Mouse (Mus musculus) mouse trophoblast stem cell (cell line): Measurements from ENCODE around the gene Kcnq5.
"Not testable (repeated sequence)": the region's sequence is repeated elsewhere in the genome, so short reads cannot be mapped to it uniquely, and the experiment has no call there.

ENCODE experiments used
- in situ Hi-C, 2 experiments: fragments of 300-500 bp; cut with MseI, MboI; formaldehyde crosslinking; loops; 2 replicates in 1 of 2; 3 replicates in 1 of 2; pipeline ENCODE4 v1.15.1; 2025

Gene Kcnq5

DNA sequence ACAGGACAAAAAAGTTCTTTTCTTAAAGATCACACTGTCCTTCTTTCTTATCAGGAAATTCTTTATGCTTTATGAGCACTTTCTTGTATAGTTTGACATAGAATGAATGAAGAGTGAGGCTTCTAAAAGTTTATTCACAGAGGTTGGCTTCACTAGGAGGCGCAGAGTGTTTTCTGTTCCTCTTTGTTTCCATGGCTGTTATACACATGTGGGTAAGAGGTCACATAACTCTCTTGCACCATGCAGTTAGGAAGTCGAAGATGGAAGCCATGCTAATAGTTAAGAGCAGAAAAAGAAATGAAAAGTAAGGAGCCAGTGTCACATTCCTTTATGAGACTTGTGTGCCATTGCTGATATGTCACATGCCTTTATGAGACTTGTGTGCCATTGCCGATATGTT is 105.3 kb downstream of the Kcnq5 start:
- in situ Hi-C loops = no loop called here

DNA sequence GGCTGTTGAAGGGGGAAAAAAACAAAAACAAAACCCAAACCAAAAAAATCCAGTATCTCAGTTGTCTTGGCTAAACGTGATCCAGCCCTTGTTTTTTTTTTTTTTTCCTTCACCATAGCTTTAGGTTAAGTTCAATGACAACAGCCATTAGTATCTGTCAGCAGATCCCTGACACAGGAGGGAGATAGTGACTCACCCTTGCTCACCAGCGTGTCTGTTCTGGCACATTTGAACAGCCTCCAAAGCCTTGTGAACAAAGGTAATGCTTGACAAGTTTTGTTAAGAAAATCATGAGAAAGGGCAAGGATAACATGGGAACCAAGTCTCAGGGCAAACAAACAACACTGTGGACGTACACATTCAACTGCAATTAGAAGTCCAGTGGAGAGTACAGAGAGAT is 123.2 kb downstream of the Kcnq5 start:
- in situ Hi-C loops = no loop called here

DNA sequence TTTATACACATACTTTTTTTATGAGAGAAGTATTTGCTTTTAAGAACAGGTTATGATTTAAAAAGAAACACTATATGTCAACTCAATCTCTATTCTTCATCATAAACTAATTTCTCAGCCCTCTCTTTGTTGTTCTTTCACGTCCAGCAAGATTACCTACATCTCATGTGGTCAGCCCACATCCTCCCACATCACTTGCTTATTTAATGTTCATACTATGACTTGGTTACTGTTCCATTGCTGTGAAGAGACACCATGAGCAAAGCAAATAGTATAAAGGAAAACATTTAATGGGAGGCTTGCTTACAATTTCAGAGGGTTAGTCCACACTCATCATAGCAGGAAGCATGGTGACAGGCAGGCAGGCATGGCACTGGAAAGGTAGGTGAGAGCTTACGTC is 124.4 kb downstream of the Kcnq5 start:
- in situ Hi-C loops = no loop called here

DNA sequence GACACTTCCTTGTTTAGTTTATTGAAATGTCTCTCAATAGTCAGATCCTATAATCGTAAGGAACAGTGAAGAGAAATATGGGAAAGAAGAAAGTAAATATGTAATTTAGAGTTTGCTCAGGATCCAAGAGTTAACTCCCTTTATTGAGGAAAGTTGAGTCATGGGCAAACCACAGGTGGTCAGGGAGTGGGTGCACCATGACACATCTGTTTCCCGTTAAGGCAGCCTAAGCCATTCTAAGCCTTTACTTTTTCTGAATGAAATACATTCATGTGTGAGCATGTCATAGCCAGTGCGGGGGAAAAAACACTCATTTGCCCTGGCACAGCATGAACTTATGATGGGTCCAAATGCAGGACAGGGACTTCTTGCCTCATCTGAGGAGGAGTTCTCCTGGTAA is 125.4 kb downstream of the Kcnq5 start:
- in situ Hi-C loops = no loop called here

DNA sequence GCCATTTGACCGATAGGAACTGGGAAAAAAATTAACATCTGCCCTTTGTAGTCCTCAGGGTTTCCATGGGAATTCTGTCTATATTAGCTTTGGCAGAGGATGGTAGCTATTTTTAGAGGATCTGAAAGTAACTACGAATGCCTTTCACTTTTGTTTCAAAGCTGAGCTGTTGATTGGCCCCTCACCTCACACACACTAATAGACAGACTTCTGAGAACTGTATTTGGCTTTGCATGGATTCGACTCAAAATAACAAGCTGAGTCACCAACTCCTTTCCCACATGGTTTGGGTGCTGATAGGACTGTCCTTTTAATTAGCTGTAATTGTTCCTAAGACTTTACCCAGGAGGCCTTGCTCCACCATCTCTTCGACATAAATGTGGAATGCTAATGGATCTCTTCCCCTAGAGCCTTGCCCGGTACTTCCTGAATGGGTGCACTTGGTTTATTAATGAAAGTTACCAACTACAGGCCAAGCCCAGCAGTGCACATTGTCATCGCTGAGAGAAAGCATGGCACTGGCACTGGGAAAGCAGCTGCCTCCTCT is 131.8 kb downstream of the Kcnq5 start:
- in situ Hi-C loops = no loop called here

DNA sequence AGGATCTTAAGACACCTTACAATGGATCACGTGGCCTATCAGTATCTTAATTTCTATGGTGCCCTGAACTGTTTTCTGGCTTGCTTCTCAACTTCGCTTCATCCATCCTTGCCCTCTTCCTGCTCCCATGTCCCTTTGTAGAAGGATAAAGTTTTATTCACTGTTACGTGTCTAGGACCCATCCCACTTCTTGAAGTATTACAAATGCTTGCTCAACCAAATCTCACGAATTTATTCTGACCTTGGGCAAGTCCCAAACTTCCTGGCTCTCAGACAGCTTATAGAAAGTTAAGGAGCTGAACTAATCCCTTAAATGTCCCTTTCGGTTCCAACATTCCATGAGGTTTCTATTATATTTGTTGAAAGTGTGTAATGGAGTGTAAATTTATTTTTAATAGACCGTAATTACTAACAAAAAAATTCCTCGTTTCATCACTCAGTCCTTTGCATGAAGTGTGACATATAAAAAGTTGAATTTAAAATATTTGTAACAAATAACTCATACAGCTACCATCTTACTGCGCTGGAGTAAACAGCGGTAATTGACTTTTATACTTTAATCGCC is 141.6 kb downstream of the Kcnq5 start:
- in situ Hi-C loops = no loop called here

DNA sequence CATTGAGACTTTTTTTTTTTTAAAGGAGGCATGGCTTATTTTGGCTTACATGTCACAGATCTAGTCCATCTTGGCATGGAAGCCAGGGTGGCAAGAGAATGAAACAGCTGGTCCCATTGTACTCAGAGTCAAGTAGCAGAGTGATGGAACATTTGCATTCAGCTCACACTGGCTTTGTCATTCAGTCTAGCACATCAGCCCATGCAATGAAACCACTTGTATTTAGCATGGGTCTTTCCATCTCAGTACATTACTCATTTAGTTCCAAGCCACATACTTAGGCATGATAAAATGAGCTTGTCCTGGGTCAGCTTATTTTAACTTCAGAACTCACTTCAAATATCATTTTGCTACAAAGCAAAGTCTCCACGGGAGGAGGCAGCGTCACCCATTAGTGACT is 156.7 kb downstream of the Kcnq5 start:
- in situ Hi-C loops = no loop called here

DNA sequence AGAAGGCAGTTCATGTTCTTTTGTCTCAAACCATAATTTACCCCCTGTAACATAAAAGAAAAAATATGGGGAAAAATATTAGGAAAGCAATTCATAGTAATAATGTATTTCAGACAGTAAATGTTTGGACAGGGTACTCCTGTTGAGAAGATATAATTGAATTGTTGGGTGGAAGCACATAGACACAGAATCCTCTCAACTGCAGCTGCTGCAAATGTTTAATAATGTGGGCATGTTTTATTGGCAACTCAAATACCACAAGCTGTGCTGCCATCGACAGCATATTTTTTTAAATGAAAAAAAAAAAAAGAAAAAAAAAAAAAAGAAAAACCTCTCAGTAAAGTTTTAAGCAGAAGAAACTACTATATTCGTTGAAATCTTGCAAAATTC is 157.3 kb downstream of the Kcnq5 start:
- in situ Hi-C loops = no loop called here

DNA sequence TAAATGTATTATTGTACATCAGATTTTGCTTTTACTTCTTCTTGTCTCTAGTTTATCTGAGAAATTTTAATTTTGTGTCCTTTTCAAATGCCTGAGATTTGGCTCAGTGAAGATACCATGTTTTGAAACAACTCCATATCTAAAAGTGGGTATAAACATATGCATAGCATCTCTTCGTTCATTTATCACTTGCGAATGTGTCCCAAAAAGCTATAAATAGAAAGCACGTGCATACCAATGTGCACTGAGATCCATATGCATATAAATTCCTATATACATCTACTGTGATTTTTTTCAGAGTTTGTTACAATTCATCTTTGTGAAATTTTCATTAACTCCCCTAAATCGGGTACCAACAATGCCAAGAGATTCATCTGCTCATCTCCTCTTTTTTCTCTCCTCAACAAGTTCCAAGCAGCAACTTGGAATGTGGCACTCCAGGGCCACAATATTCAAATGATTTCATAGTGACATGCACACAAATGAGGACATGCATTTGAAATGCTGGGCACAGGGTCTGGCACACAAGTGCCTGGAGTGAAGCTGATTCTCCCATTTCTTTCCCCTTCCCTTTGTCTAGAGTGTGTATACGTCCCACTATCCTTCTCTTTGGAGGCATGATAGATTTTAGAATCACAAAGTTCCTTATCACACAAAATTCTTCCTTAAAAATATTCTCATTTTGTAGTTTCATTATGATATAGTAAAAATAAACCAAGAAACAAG is 157.8 kb downstream of the Kcnq5 start:
- in situ Hi-C loops = no loop called here

DNA sequence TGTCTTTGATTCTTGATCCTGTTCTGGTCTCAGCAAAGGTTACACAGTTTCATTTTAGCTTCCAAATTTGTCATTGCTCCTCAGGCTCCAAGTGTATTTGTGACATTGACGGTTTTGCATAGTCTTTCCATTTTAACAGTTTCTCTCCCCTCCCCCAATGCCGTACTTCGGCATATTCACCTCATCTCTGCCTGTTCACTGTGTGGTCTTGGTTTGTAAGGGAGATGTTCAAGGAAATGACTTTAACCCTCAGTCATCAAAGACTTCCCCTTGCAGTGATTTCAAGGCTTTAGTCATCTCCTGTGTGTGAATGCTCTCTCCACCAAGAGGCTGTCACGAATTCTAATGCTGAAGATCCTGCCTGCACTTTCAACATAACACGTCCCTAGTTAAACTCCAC is 181.0 kb downstream of the Kcnq5 start:
- in situ Hi-C loops = no loop called here

DNA sequence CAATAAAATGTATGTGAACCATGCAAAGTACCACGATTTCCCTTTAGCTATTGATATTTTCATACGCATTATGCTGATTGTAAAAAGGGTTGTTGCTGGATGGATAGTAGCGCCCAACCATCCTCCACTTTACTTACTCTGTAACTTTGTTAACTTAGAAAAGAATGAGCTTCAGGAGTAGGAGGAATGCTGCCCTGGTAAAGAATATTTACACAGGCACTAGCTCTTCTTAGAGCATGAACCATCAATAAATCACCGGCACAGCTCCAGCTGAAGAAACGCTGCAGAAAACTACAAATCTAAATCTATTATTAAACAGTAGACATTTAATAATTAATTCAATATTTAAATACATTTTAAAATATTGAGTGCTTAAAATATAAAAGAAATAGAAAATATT is 184.2 kb downstream of the Kcnq5 start:
- in situ Hi-C loops = no loop called here

DNA sequence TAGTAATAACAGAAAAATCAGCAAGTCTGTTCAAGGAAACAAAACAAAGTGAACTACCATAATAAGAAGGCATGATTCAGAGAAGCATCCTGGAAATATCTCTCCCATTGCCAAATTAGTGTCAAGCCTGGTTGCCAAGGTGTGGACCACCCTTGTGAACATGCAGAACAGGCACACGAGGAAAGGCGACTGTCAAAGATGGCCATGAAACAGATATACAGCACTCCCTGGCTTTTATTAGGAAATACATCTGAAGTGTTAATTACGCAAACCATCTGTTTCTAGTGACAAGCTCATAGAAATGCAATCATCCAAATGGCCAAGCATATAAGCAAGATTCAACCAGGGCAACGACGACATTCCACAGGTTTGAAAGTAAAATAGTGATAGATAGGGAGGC is 187.8 kb downstream of the Kcnq5 start:
- in situ Hi-C loops = no loop called here

DNA sequence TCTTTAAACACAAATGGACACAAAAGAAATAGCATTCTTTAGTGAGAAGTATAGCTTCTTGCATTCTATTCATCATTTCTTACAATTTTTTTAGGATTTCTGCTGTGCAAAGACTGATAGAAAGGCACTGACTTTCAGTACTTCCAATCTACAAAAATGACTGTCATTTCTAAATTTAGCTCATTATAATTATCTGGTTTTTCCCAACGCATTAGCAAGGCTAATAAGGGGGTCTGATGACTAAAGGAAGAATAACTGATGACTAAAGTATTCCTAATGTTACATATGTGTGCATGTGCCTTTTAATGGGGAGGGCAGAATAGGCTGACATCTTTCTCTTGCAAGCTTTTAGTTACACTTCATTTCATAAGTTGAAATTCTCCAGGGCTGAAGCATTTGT is 191.2 kb downstream of the Kcnq5 start:
- in situ Hi-C loops = no loop called here

DNA sequence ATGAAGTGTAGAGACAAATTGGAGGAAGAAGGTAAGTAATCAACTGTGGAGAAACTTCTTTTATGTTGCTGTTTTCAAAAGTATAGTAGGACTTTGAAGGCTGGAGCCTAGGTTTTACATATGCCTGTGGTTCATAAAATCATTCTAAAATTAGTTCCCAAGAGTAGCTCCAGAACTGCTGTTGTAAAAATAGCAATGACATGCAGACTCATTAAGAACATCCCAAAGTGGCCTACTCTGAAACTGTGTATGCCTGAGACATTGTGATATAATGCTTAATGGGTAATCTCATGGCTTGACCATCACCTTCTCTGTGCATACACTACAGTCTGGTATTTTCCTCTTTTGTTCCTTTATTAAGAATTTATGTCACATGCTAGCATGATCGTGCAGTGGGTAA is 212.4 kb downstream of the Kcnq5 start:
- in situ Hi-C loops = no loop called here

DNA sequence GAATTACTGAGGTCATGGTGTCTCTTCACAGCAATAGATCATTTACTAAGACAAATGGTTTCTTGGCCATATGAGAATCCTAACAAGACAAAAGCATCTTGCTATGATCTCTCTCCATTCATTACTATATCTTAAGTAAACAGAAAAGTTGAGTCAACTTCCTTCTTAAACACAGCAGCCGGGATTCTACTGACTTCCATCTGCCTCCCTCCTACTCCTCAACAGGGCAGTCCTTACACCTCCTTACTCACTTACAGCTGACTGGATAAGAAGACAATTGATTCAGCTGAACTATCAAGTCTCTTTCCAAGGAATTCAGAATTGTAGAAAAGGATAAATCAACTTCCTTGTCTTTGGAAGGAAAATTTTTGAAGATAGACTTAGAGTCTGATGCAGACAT is 232.6 kb downstream of the Kcnq5 start:
- in situ Hi-C loops = no loop called here

DNA sequence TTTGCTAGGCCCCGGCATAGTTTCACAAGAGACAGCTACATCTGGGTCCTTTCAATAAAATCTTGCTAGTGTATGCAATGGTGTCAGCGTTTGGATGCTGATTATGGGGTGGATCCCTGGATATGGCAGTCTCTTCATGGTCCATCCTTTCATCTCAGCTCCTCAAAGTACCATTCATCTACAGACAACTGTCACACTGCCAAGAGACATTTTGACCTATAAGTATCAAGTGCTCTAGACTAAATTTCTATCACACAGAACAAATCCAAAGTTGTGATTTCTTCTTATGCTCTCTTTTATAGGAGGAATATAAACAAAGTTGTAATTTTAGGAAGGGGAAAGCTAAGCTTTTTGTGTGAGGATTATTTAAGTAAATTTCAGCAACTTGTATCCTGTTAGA is 238.5 kb downstream of the Kcnq5 start:
- in situ Hi-C loops = not testable (repeated sequence)

DNA sequence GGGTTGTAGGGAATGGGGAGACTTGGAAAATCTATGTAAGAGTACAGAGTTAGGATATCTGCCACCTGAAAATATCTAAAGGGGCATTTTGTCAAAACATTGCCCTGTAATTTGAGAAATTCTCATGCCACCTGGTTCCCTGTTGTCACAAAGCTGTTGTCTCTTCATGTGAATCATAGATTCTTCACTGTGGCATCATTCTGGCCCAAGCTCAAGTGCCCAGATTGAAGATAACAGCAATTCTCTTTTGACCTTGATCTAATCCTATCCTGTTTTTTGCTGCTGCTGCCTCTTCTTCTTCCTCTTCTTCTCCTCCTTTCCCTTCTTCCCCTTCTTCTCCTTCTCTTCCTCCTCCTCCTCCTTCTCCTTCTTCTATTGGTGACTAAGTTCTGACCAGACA is 240.5 kb downstream of the Kcnq5 start:
- in situ Hi-C loops = no loop called here

DNA sequence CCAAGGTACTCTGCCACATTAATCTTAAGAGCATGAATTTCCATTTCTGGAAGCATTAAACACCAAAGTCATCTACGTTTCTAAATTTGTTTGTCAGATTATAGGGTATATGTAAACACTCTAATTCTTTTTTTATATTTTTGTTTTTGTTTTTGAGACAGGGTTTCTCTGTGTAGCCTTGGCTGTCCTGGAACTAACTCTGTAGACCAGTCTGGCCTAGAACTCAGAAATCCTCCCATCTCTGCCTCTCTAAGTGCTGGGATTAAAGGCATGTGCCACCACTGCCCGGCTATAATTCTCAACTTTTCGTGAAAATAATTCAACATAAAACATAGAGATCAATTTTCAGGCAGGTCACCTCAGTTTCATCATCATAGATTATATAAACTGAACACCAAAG is 246.9 kb downstream of the Kcnq5 start:
- in situ Hi-C loops = no loop called here

DNA sequence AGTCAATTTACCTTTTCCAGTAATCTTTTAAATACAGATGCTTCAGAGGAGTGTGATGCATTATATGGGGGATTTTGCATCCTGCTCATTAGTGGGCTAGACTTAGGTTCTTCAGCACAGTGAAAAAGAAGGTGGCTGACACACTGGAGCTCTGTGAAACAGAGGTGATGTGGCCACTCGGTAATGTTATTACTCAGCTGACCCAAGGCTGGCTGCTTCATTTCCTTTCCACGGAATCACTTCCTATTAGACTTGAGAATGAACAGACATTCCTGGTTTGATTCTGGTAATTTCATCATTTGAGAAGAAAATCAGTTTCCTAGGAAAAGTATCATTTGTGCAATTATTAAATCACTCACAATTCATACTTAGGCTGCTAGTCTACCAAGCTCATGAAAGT is 249.0 kb downstream of the Kcnq5 start:
- in situ Hi-C loops = no loop called here

DNA sequence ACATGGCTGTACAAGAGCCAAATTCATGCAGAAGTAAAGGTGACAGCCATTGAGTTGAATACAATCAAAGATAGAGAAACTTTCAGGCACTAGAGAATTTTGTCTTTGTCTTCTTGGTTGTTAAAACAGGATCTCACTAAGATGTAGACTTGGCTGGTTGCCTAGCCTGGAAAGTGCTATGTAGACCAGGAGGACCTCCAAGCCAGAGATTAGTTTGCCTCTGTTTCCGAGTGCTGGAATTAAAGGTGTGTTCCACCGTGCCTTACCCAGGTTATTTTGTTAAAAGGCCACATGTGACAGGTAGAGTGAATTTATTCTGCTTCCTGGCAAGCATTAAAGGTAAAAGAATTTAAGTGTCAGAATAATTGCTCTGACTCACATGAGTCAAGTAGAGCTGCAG is 271.3 kb downstream of the Kcnq5 start:
- in situ Hi-C loops = no loop called here

DNA sequence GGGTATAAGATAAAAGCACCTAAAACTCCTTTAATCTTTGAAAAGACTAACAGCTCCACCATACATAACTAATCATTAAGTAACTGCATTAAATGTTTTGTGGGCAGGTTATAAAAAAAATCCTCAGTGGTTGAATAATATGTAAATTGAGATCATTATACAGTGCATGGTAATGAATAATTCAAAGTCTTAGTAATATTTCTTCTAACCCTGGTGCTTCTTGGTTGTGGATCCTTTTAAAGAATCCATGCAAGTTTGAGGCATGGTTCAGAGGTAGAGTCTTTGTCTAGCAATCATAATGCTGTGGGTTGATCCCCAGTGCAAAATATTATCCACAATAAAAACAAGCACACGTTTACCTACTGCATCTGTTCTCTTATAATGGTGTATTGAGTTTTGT is 272.8 kb downstream of the Kcnq5 start:
- in situ Hi-C loops = no loop called here

DNA sequence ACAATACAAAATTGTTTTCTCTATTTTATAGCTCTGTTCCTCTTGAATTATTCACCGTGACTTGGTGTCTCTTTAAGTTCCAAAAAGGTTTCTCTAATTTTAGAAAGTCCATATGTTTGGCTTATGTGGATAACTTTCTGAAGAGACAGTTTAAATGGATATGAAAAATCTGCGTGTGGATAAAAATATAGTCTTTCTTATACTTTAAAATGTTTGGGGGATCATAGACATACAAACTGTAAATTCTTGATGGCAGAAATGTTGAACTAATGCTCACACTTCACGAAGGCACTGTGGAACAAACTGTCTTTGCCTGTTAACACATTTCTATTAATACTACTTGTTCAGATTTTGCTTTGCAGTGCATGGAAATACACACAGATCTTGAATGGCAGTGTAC is 277.3 kb downstream of the Kcnq5 start:
- in situ Hi-C loops = no loop called here

DNA sequence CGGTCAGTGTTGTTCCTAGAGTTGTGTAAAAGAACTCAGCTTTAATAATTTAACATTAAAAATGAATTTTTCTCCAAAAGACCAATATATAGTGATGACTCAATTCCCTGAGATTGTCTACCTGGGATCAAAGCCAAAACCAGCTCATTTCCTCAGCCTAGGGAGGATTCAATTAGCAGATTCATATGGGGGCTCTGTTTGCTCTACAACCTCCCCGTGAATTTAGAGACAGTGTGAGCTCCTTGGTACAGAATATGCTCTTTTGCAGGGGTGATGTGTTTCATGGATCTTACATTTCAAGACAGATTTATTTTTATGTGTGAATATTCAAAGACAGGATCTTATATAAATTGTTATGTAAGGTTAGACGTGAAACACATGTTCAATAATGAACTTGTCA is 284.9 kb downstream of the Kcnq5 start:
- in situ Hi-C loops = no loop called here

DNA sequence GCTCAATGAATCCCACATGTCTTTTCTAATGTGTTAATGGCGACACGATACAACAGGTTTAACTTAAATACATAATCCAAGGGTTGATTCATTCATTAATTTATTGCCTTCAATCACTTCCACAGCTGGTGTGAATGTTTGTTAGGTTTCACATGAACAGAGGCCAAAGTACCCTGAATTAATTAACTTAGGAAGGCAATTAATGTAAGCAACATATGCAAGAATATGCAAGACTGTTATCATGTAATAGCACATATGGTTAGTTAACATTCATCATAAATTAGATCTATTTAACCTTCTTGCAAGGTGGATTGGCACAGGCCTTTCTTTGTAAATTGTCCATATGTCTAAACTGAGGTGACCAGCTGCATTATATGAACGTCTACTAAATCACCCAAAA is 300.9 kb downstream of the Kcnq5 start:
- in situ Hi-C loops = no loop called here
